Mouse (Mus musculus) erythroid progenitor cell, adult 5-6 weeks (primary cell): ENCODE data around the gene Tbc1d10c. TPM values are rescaled to one million over a fixed set of nuclear protein-coding genes. Genes with fewer than 3 reads are reported as not detected.
"Not testable (repeated sequence)": the region's sequence is repeated elsewhere in the genome, so short reads cannot be mapped to it uniquely, and the experiment has no call there.

Experiments
- ATAC-seq: replicated peaks from 2 replicates; pipeline ENCODE4 v1.8.0; 2016; ENCODE audit warnings: moderate number of reproducible peaks, mild to moderate bottlenecking, moderate TSS enrichment, inconsistent platforms; ENCODE audit not compliant: poor library complexity, low FRiP score, severe bottlenecking
- total RNA-seq, 2 experiments: library from RNA; stranded (forward) in 1 of 2; stranded (reverse) in 1 of 2; fragments of 150-400 nt in 1 of 2; fragments of 186-747, 209-891 nt in 1 of 2; gene quantifications; 2 replicates each; pipeline versions ENCODE4 v1.2.3 to v1.2.4; 2015 to 2017; ENCODE audit warnings: low replicate concordance in 2 of 2

The Tbc1d10c gene
- total RNA-seq, 2 experiments from 2014 or later = 8.0 to 14.2 TPM

GRCm38 (mm10) chr19:4148819-4149218 is 42.3 kb downstream of the Tbc1d10c start:
- ATAC-seq = no peak

- ATAC-seq = peak; percentile 89
Observed at GRCm38 (mm10) chr19:4148491-4148806, 42.6 kb downstream of the Tbc1d10c start, which contains the start of gene Coro1b. TSS of gene Coro1b (plus strand) at chr19:4148619.

DNA sequence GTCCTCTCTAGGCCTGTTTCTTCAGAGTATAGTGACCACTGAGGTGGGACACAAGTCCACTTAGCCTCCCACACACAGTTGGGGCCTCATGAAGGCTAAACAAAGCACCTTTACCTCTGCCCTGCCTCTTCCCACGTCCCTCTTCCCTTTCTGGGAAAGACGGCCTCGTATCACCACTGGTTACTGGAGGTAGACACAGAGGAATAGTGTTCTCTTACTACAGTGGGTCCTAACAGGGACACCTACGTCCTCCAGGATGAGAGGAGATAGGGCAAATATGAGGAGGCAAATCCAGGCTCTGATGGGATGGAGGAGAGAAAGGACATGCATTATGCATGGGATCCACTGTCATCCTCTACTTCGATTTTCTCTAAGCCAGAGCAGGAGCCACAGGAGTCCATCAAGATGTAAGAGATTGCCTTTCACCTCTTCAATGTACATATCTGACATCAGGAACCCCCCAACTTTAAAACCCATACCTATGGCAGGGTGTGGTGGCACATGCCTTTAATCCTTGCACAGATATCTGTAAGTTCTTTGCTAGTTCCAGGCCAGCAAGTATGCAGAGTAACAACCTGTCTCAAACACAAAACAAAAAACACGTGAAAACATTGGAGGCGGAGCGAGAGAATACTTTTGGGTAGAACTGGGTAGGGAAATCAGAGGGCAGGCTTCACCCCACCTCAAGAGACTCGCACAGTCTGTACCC is 43.1 kb downstream of the Tbc1d10c start:
- peak; percentile 36; the same call in 1 of the 2 replicates for ATAC-seq

DNA sequence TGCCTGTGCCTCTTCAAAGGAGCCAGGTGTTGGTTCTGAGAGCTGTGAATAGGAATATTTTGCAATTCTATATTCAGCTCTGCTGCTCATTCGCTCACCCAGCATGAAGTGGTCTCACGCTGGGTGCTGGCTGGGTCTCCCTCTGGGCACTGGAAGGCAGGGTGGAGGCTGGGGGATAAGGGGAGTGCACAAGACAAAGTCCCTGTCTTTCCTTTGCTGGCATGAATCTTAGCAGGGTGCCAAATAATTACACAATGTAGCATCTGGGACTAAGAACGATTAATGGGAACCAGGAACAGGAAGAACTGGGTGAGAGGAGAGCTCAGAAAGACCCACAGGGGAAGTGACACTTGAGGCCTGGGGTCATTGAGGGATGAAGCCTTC is 44.1 kb downstream of the Tbc1d10c start:
- no peak for ATAC-seq

DNA sequence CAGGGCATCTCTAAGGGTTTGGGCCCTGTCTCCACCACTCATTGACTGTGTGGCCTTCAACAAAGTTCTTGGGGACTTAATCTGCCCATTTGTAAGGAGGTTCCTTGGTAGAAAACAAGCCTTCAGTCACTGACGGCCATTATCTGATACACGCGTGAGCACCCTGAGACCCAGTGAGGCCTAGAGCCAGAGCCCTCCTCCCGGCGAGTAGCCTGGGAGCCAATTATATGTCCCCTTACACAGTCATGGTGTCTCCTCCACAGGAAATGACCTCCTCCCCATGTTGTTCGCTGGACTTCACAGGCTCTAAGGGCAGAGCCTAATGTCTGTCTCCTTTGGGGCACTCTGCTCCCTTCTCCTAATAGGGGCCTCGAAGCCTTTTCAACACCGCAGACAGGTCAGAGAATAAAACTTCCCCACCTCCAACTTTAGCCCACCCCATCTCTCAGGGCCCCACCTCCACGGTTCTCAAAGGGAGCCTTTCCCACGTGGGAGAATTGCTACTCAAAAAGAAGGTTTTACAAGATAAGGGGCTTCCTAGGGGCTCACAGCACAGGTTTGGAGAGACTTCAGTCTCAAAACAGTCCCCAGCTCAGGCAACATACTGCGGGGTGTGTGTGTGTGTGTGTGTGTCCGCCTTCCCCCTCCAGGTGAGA is 44.6 kb downstream of the Tbc1d10c start:
- no peak for ATAC-seq

- ATAC-seq = no peak
Observed at GRCm38 (mm10) chr19:4145936-4146335, 45.1 kb downstream of the Tbc1d10c start.

GRCm38 (mm10) chr19:4144550-4145498 is 46.3 kb downstream of the Tbc1d10c start:
- no peak for ATAC-seq

- ATAC-seq = no peak
Observed at GRCm38 (mm10) chr19:4143759-4144268, 47.3 kb downstream of the Tbc1d10c start, which contains the start of gene Cabp4. TSS of gene Cabp4 (minus strand) at chr19:4144033.

GRCm38 (mm10) chr19:4142416-4143173 is 48.5 kb downstream of the Tbc1d10c start:
- ATAC-seq = no peak

DNA sequence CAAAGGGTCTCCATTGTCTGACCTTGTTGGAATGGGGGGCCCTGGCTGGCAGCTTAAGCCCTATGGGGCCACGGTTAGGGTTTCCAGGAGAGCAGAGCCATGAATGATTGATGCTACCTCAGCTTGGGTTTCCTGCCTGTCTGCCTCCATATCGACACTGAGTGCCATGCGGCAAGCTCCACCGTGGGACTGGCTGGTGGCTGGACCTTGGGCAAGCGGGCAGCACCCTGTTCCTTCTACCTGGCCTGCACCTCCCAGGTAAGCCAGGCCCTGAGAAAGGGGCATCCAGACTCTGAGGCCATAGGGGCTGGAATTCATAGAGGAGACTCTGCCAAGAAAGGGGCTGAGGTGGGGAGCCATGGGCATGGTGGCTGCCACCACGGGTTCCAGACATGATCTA is 50.9 kb downstream of the Tbc1d10c start:
- no peak for ATAC-seq

DNA sequence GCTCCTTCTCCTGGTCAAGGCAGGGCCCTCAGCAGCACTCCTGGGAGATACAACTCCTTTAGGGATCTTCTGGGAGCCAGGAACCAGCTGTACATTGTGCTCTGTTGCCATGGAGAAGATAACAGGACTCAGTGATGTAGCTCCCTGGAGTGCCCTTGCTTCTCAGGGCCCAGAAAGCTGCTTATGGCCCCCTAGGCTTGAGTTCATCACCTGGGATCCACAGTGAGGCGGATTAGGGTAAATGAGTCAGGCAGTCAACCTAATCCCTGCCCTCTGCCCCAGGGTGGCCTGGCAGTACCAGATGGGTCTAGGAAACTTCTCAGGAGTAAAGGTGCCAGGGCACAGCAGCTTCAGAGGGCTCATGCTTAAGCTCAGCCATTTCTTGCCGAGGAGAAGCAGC is 51.6 kb downstream of the Tbc1d10c start, which contains the start of gene Gpr152:
Gene Gpr152 (plus strand): TSS at position 342 of the 400 bp plus-strand sequence.
- no peak for ATAC-seq

DNA sequence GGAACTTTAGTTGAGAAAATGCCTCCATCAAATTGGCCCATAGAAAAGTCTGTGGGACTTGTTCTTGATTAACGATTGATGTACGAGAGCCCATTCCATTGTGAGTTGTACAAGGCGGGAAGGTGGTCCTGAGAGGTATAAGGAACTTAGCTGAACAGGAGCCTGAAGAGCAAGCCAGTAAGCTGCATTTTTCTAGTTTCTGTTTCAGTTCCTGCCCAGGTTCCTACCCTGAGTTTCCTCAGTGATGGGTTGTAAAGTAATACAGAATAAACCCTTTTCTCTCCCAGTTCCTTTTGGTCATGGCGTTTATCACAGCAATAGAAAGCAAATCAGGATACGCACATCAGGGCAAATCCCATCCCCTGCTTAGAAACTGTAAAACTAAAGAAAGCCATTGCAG is 53.2 kb downstream of the Tbc1d10c start:
- ATAC-seq = no peak

GRCm38 (mm10) chr19:4136463-4136862 is 54.6 kb downstream of the Tbc1d10c start:
- peak; percentile 75 for ATAC-seq

DNA sequence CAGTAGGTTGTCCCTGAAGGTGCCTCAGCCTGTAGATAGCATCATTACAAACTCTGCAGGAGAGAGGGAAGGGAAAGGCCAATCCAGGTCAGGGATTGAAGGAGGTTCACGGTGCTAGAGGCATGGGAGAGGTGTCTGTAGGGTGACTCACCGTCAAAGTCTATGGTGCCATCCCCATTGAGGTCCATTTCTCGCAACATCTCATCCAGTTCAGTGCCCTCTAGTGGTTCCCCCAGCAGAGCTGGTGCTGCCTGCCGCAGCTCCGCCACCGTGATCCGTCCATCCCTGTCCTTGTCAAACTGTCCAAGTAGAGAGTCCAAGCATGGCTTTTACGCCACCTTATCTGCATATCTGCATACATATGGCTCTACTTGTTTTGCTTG is 55.1 kb downstream of the Tbc1d10c start:
- ATAC-seq = peak; percentile 77

GRCm38 (mm10) chr19:4135229-4135962 is 55.7 kb downstream of the Tbc1d10c start:
- ATAC-seq = not testable (repeated sequence)

DNA sequence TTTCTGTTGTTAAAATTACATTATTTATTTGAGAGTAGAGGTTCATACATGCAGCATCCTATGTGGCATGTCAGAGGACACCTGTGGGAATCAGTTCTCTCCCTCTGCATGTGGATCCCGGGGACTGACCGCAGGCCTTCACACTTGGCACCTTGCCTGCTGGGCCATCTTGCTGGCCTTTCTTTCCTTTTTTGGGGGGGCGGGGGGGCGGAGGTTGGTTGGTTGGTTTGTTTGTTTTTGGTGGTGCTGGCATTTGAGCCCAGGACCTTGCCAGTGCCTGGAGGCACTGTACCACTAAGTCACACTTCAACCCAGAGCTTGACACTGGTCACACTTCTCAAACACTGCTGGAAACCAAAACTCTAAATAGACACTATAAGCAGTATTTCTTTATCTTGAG is 56.7 kb downstream of the Tbc1d10c start:
- ATAC-seq = no peak
